19 mouse cellular contexts compared by ENCODE assay signal in the genomic region with DNA sequence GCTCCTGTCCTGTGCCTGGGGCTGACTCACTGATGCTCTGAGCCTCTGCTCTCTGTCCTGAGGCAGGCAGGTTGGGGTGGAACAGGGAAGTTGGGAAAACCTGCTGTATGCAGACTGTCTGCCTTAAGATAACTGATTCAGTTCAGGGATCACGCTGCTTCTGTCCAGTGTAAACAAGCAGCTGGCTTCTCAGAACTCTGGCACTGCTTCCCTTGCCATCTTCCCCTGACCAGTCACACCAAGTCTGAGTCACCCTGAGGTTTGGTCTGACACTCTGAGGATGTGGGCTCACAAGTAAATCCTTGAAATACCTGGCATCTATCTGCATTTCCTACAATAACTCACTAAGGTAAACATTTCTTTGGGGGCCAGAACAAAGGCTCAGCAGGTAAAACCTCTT. TPM values are rescaled to one million over a fixed set of nuclear protein-coding genes. Genes with fewer than 3 reads are reported as not detected.
DNase-seq lines count a peak whose midpoint lies in the region; ATAC-seq and TF ChIP-seq lines count a peak whose summit lies in the region.
"Had no signal": no experiment of that assay in that cellular context is flagged by ENCODE, and none has a peak within 500 bp of the region (broad histone marks: within the 10 kb centered on the region; RNA-seq: fewer than 3 reads in every experiment).

No protein-coding gene starts in this region.

- H3K27me3 ChIP-seq in stomach, postnatal 0 days (ENCODE audit: control insufficient read depth, insufficient read depth, low read length): no peaks in the 10 kb centered on the region
- H3K27me3 ChIP-seq: heart, embryonic 12.5 days had no signal

- H3K4me2 ChIP-seq in stomach, postnatal 0 days (replicated peaks; ENCODE audit: low read depth): no peak overlapping the region
- H3K4me2 ChIP-seq: heart, embryonic 12.5 days had no signal

- H3K4me1 ChIP-seq in stomach, postnatal 0 days (replicated peaks; ENCODE audit: control insufficient read depth, insufficient read depth): no peaks in the 10 kb centered on the region

- peak; percentile 5 for DNase-seq in embryo, embryonic 10 days (ENCODE audit: low spot score)
- no peak for DNase-seq in embryo, embryonic 9.5 days (ENCODE audit: extremely low spot score)
- DNase-seq in 3T3-L1 (ENCODE audit: low read depth, low spot score) (peak; percentile 75), NIH3T3 (ENCODE audit: low read depth) (peak; percentile 28)
- no peak for DNase-seq in stomach, postnatal 0 days (ENCODE audit: low spot score)
- no peak for DNase-seq in frontal cortex, adult 2 months (ENCODE audit: extremely low spot score in 1 of 2, low spot score in 1 of 2)
- no peak for DNase-seq in layer of hippocampus, adult 11-12 months (ENCODE audit: low spot score)
- DNase-seq: cerebellum, adult 11-12 months; cerebellum, adult 9-10 months; cerebellum, postnatal 25 days; heart, postnatal 36 days; kidney, adult 8-10 months had no signal

- no peak overlapping the region for H3K9ac ChIP-seq in stomach, postnatal 0 days (ENCODE audit: low read length)
- H3K9ac ChIP-seq: heart, embryonic 12.5 days had no signal

- H3K36me3 ChIP-seq in stomach, postnatal 0 days (ENCODE audit: control insufficient read depth, insufficient read depth, low read length): no peaks in the 10 kb centered on the region
- H3K36me3 ChIP-seq: embryonic facial prominence, embryonic 10.5 days; forebrain, embryonic 10.5 days; heart, embryonic 12.5 days had no signal

- WGBS in stomach, postnatal 0 days: 11% methylated on average over 1 of the region's 1 CpGs

- H3K9me3 ChIP-seq in stomach, postnatal 0 days (ENCODE audit: control insufficient read depth, low read length): no peaks in the 10 kb centered on the region
- H3K9me3 ChIP-seq: embryonic facial prominence, embryonic 10.5 days; forebrain, embryonic 10.5 days; heart, embryonic 12.5 days had no signal

- no peak for TF ChIP-seq EP300 in stomach, postnatal 0 days (optimal IDR thresholded peaks at IDR 0.05)

- no peak overlapping the region for H3K4me3 ChIP-seq in stomach, postnatal 0 days (ENCODE audit: low read depth, low read length)
- H3K4me3 ChIP-seq: embryonic facial prominence, embryonic 10.5 days; forebrain, embryonic 10.5 days; heart, embryonic 12.5 days had no signal

- no peak overlapping the region for H3K27ac ChIP-seq in stomach, postnatal 0 days (replicated peaks)
- H3K27ac ChIP-seq: embryonic facial prominence, embryonic 10.5 days; forebrain, embryonic 10.5 days had no signal

- TF ChIP-seq CTCF in stomach, postnatal 0 days (IDR thresholded peaks at IDR 0.05; ENCODE audit: low read depth): no peak

- ATAC-seq in stomach, postnatal 0 days (ENCODE audit: low FRiP score, low TSS enrichment): peak; percentile 40; the same call in 1 of the 2 replicates
- ATAC-seq: forebrain, embryonic 14.5 days; hindbrain, embryonic 16.5 days; inflammation-experienced regulatory T-cells, adult 6 months; intestine, postnatal 0 days had no signal

RNA-seq across cellular contexts. Expression of gene Zfand6, which starts 58.1 kb away (rescaled TPM):
- polyA plus RNA-seq in stomach, postnatal 0 days (2015; fragmentation: Nextera tagmentation; extraction: Ambion mirVana): 128 and 138 TPM in 2 replicates
- polyA plus RNA-seq in frontal cortex, adult 2 months (2012; rRNA removed): 83.8 and 111 TPM in 2 replicates

Comparison
In these comparisons a context has a peak if more than half of its experiments do, and no peak if none do; other contexts are left out.
1. DNase-seq: peak in embryo, embryonic 10 days (single experiment), 3T3-L1 (single experiment) and NIH3T3 (single experiment); none in embryo, embryonic 9.5 days (single experiment), stomach, postnatal 0 days (single experiment), frontal cortex, adult 2 months (0 of 2) and layer of hippocampus, adult 11-12 months (single experiment).